Mouse (Mus musculus): ENCODE results near the gene Tmem164. TPM values are rescaled to one million over a fixed set of nuclear protein-coding genes. Genes with fewer than 3 reads are reported as not detected.

The Tmem164 gene
- polyA plus RNA-seq, 1 experiment from 2014 or later, result 36.4 TPM

DNA sequence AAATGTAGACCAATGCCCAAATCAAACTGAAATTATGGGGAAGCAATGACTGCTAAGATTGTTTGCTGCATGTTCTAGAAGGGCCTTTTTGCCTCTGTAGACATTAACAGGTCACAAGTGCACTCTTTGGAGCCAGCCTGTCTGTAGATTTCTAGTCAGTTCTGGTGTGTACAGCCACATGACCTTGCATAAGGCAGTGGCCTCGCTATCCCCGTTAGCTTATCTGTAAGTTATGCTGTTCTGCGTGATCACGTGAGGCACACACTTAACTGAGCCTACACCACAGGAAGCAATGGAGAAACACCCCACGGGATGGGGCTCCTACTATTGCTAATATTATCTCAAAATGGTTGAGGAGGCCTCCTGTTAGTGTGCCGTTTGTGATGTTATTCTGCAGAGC, 97.4 kb downstream of the Tmem164 start:
- H3K4me1 ChIP-seq (ENCODE audit: control insufficient read depth, insufficient read depth, low read length), result no peaks in the 10 kb centered on the region
- H3K9ac ChIP-seq (ENCODE audit: low read length), result no peak overlapping the region
- H3K4me3 ChIP-seq (ENCODE audit: low read depth, low read length), result no peak overlapping the region
- no peaks in the 10 kb centered on the region; the same call in 1 of the 2 replicates for H3K36me3 ChIP-seq (ENCODE audit: control insufficient read depth, insufficient read depth, low read length)
- no peaks in the 10 kb centered on the region for H3K9me3 ChIP-seq (ENCODE audit: control insufficient read depth, low read length)
- no peak overlapping the region for H3K4me2 ChIP-seq (ENCODE audit: low read depth, severe bottlenecking)
- 84% methylated on average over 6 of the region's 6 CpGs for WGBS
- peaks cover 9% of the 10 kb centered on the region; the same call in 1 of the 2 replicates for H3K27me3 ChIP-seq (ENCODE audit: control insufficient read depth, insufficient read depth, low read length)
- no peak for ATAC-seq (ENCODE audit: insufficient number of reproducible peaks, low FRiP score, low TSS enrichment, low read depth)
- DNase-seq (ENCODE audit: low spot score), result no peak
- no peak overlapping the region for H3K27ac ChIP-seq (replicated peaks; ENCODE audit: low read depth, low read length)

DNA sequence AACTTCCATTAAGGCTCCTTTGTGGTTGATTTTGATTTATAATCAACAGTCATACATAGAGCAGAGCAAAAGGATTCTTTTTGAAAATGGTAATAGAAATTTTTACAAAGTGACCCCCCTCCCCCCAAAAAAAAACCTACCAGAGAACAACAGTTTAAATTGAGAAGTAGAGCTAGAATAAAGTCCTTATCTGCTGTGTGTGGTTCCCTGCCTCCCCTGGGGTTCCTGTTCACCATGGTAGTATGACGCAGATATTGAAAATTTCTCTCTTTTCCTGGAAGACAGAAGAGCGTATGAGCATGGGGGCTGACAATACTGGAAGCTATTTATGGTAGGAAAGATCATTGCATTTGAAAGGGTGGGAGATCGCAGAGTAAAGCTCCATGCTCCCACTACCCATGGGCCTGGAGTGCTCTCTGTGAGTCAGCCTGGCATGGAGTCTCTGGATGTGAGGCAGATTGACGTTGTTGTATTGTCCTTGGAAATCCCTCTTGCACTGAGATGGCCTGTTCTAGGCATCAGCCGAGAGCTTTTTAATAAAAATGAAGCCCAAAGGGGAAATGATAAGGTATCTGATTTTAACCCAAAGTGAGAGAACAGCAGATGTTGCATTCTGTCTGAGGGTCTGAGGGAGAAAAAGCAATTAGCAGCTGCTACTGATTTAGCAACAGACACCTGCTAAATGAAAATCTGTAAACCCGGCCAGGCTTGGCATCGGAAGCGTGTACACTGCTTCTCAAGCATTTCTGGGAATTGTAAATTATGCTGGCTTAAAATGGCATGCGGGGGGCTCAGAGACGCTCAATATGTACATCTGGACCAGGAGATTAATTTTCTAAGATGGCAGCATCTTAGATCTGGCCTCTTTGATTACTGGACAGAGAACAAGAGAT, 105.2 kb downstream of the Tmem164 start:
- Histone ChIP-seq H3K36me3 (ENCODE audit: control insufficient read depth, insufficient read depth, low read length) (no peaks in the 10 kb centered on the region), H3K4me3 (ENCODE audit: low read depth, low read length) (no peak overlapping the region), H3K4me1 (ENCODE audit: control insufficient read depth, insufficient read depth, low read length) (no peaks in the 10 kb centered on the region), H3K9ac (ENCODE audit: low read length) (no peak overlapping the region), H3K4me2 (ENCODE audit: low read depth, severe bottlenecking) (no peak overlapping the region), H3K27ac (replicated peaks; ENCODE audit: low read depth, low read length) (no peak overlapping the region), H3K9me3 (ENCODE audit: control insufficient read depth, low read length) (no peaks in the 10 kb centered on the region), H3K27me3 (ENCODE audit: control insufficient read depth, insufficient read depth, low read length) (peaks cover 2% of the 10 kb centered on the region; the same call in 1 of the 2 replicates)
- no peak for DNase-seq (ENCODE audit: low spot score)
- WGBS, result 93% methylated on average over 10 of the region's 10 CpGs
- no peak for ATAC-seq (ENCODE audit: insufficient number of reproducible peaks, low FRiP score, low TSS enrichment, low read depth)

DNA sequence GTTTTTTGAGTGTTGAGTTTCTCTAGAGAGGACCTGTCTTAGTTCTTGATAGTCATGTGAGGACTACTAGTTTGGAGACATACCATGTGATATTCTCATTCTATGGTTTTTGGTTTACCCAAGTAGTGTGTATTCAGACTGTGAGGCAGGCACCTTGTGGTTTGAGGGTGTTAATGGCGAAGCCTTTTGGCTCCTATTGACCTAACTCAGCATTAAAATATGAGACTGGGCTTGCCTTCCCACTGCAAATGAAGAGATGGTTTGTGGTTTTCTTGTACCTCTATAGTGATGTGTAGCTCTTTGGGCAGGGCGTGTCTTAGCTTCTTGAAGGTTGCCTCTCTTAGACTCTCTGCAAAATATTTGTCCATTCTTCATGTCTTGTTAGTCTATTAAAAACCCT, 111.0 kb downstream of the Tmem164 start:
- DNase-seq (ENCODE audit: low spot score) (no peak), ATAC-seq (ENCODE audit: insufficient number of reproducible peaks, low FRiP score, low TSS enrichment, low read depth) (no peak)
- peaks cover 2% of the 10 kb centered on the region; the same call in 1 of the 2 replicates for H3K27me3 ChIP-seq (ENCODE audit: control insufficient read depth, insufficient read depth, low read length)
- 89% methylated on average over 2 of the region's 2 CpGs for whole genome bisulfite sequencing
- no peaks in the 10 kb centered on the region for H3K9me3 ChIP-seq (ENCODE audit: control insufficient read depth, low read length)
- H3K4me1 ChIP-seq (ENCODE audit: control insufficient read depth, insufficient read depth, low read length), result no peaks in the 10 kb centered on the region
- H3K27ac ChIP-seq (replicated peaks; ENCODE audit: low read depth, low read length), result no peak overlapping the region
- no peak overlapping the region for H3K9ac ChIP-seq (ENCODE audit: low read length)
- no peak overlapping the region for H3K4me3 ChIP-seq (ENCODE audit: low read depth, low read length)
- no peak overlapping the region for H3K4me2 ChIP-seq (ENCODE audit: low read depth, severe bottlenecking)
- H3K36me3 ChIP-seq (ENCODE audit: control insufficient read depth, insufficient read depth, low read length), result no peaks in the 10 kb centered on the region

DNA sequence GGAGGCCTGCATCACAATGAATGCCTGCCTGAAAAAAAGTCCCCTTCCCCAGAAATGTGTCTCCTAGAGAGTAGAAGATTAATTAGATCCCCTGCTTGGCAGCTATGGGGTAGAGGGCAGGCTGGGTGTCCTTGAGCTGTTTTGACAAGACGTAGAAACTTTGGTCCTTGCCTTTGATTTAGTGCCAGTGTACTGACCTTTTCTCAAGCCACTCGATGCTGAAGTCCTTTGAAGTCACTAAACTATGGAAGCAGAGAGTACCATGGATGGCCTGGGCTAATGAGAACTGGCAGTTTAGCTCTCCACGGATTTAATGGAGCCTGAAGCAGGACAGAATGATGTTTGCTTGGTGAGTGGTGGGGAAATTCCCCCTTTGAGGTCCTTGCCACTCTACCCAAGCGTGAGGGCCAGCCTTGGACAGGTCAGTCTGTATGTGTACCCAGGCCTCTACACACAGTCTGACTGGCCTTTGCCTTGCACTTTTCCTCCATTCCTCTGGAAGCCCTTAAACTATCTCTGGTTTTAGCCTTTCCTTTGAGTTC, 112.9 kb downstream of the Tmem164 start:
- Histone ChIP-seq H3K9me3 (ENCODE audit: control insufficient read depth, low read length) (no peaks in the 10 kb centered on the region), H3K9ac (ENCODE audit: low read length) (no peak overlapping the region), H3K27ac (replicated peaks; ENCODE audit: low read depth, low read length) (no peak overlapping the region), H3K27me3 (ENCODE audit: control insufficient read depth, insufficient read depth, low read length) (0 out of 2 replicates have a peak, but pooled peaks cover 2% of the 10 kb centered on the region), H3K4me1 (ENCODE audit: control insufficient read depth, insufficient read depth, low read length) (no peaks in the 10 kb centered on the region), H3K4me3 (ENCODE audit: low read depth, low read length) (no peak overlapping the region), H3K36me3 (ENCODE audit: control insufficient read depth, insufficient read depth, low read length) (no peaks in the 10 kb centered on the region), H3K4me2 (ENCODE audit: low read depth, severe bottlenecking) (no peak overlapping the region)
- ATAC-seq (ENCODE audit: insufficient number of reproducible peaks, low FRiP score, low TSS enrichment, low read depth), result no peak
- no peak for DNase-seq (ENCODE audit: low spot score)
- WGBS, result 40% methylated on average over 4 of the region's 4 CpGs

DNA sequence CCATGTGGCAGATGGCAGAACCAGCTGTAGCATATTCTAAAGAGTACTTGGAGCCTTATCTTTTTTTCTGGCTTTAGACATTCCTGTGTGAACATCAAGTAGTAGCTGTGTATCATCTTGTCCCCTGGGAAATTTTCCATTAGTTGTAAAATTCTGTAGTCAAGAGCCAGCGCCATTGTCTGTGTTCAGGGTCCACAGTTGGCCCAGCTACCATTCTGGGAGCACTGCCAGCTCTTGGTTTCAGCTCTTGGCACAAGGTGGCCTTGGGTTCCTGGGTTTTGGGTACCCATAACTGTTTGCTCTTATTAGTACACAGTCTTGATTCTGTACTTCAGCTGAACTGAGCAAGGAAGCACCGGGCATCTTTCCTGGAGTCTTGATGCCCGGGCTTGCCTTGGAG, 123.4 kb downstream of the Tmem164 start:
- no peaks in the 10 kb centered on the region for H3K36me3 ChIP-seq (ENCODE audit: control insufficient read depth, insufficient read depth, low read length)
- ATAC-seq (ENCODE audit: insufficient number of reproducible peaks, low FRiP score, low TSS enrichment, low read depth) (no peak), DNase-seq (ENCODE audit: low spot score) (no peak)
- 95% methylated on average over 3 of the region's 3 CpGs for WGBS
- H3K9ac ChIP-seq (ENCODE audit: low read length), result no peak overlapping the region
- no peaks in the 10 kb centered on the region for H3K9me3 ChIP-seq (ENCODE audit: control insufficient read depth, low read length)
- H3K27ac ChIP-seq (replicated peaks; ENCODE audit: low read depth, low read length), result no peak overlapping the region
- no peak overlapping the region for H3K4me3 ChIP-seq (ENCODE audit: low read depth, low read length)
- no peak overlapping the region for H3K4me2 ChIP-seq (ENCODE audit: low read depth, severe bottlenecking)
- peaks cover 3% of the 10 kb centered on the region; the same call in 1 of the 2 replicates for H3K27me3 ChIP-seq (ENCODE audit: control insufficient read depth, insufficient read depth, low read length)
- H3K4me1 ChIP-seq (ENCODE audit: control insufficient read depth, insufficient read depth, low read length), result no peaks in the 10 kb centered on the region

DNA sequence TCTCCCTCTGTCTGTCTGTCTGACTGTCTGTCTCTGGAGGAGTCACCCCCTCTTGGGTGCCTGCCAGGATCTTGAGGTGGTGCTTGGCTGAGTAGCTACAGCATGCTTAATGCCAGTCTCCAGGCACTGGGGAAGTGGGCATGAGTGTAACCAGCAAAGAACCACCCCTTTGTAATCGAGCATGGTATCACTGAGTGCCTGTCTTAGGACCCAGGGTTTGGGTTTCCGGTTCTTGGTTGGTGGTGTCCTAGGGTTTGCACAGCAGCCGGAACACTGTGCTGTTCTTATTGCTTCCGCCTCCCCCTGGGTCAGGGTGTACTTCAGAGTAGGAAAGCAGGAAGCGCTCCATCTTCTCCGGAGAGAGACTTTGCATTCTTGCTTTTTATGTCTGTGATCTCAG, 124.9 kb downstream of the Tmem164 start:
- no peak for DNase-seq (ENCODE audit: low spot score)
- H3K4me3 ChIP-seq (ENCODE audit: low read depth, low read length), result no peak overlapping the region
- no peak overlapping the region for H3K4me2 ChIP-seq (ENCODE audit: low read depth, severe bottlenecking)
- WGBS, result 72% methylated on average over 6 of the region's 6 CpGs
- no peak overlapping the region for H3K27ac ChIP-seq (replicated peaks; ENCODE audit: low read depth, low read length)
- H3K36me3 ChIP-seq (ENCODE audit: control insufficient read depth, insufficient read depth, low read length), result no peaks in the 10 kb centered on the region
- no peaks in the 10 kb centered on the region for H3K9me3 ChIP-seq (ENCODE audit: control insufficient read depth, low read length)
- H3K4me1 ChIP-seq (ENCODE audit: control insufficient read depth, insufficient read depth, low read length), result no peaks in the 10 kb centered on the region
- ATAC-seq (ENCODE audit: insufficient number of reproducible peaks, low FRiP score, low TSS enrichment, low read depth), result no peak
- peaks cover 3% of the 10 kb centered on the region; the same call in 1 of the 2 replicates for H3K27me3 ChIP-seq (ENCODE audit: control insufficient read depth, insufficient read depth, low read length)
- H3K9ac ChIP-seq (ENCODE audit: low read length), result no peak overlapping the region

DNA sequence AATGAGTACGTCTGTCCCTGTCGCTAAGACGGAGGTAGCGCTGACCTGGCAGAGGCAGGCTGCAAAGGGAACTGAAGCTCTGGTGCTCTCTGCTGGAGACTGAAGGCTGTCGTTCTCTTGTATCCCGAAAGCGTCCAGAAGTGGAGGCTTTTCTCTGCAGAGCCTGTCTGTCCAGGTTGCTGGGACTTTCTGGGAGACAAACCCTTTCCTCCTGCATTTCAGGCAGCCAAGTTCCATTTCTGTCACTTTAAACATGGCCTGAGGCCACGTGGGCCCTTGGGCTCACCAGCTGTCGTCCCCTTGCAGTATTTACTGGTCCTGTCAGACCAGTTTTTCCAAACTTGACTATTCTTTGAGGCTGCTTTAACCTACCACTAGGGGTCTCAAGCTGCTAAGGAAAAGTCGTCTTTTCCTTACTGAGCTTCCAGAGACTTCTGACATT, 125.4 kb downstream of the Tmem164 start:
- Histone ChIP-seq H3K4me2 (ENCODE audit: low read depth, severe bottlenecking) (no peak overlapping the region), H3K4me1 (ENCODE audit: control insufficient read depth, insufficient read depth, low read length) (no peaks in the 10 kb centered on the region), H3K27ac (replicated peaks; ENCODE audit: low read depth, low read length) (no peak overlapping the region), H3K9ac (ENCODE audit: low read length) (no peak overlapping the region), H3K27me3 (ENCODE audit: control insufficient read depth, insufficient read depth, low read length) (peaks cover 3% of the 10 kb centered on the region; the same call in 1 of the 2 replicates), H3K9me3 (ENCODE audit: control insufficient read depth, low read length) (no peaks in the 10 kb centered on the region), H3K4me3 (ENCODE audit: low read depth, low read length) (no peak overlapping the region), H3K36me3 (ENCODE audit: control insufficient read depth, insufficient read depth, low read length) (no peaks in the 10 kb centered on the region)
- DNase-seq (ENCODE audit: low spot score) (no peak), ATAC-seq (ENCODE audit: insufficient number of reproducible peaks, low FRiP score, low TSS enrichment, low read depth) (no peak)
- 41% methylated on average over 9 of the region's 10 CpGs for WGBS

DNA sequence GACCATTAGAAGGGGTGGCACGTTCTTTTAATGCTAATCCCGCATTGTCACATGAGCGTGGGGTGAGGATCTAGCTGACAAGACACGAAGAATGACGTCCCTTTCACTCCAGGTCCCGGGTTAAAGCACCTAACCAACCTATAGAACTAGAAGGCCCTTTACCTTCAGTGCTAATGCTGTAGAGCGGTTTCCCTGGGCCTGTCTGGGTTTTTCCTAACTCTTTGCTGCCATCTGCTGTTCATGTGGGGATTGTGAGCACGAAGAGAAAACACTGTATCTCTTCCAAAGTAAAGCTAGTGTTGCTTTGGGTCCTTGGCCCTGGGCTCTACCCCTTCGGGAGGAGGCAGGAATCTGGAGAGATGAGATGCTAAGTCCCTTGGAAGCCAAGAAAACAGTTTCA, 127.2 kb downstream of the Tmem164 start:
- no peaks in the 10 kb centered on the region for H3K4me1 ChIP-seq (ENCODE audit: control insufficient read depth, insufficient read depth, low read length)
- H3K4me3 ChIP-seq (ENCODE audit: low read depth, low read length), result no peak overlapping the region
- H3K9ac ChIP-seq (ENCODE audit: low read length), result no peak overlapping the region
- ATAC-seq (ENCODE audit: insufficient number of reproducible peaks, low FRiP score, low TSS enrichment, low read depth) (no peak), DNase-seq (ENCODE audit: low spot score) (peak; percentile 59)
- no peaks in the 10 kb centered on the region for H3K36me3 ChIP-seq (ENCODE audit: control insufficient read depth, insufficient read depth, low read length)
- H3K9me3 ChIP-seq (ENCODE audit: control insufficient read depth, low read length), result no peaks in the 10 kb centered on the region
- H3K27me3 ChIP-seq (ENCODE audit: control insufficient read depth, insufficient read depth, low read length), result peaks cover 3% of the 10 kb centered on the region; the same call in 1 of the 2 replicates
- 45% methylated on average over 9 of the region's 9 CpGs for WGBS
- no peak overlapping the region for H3K27ac ChIP-seq (replicated peaks; ENCODE audit: low read depth, low read length)
- H3K4me2 ChIP-seq (ENCODE audit: low read depth, severe bottlenecking), result no peak overlapping the region

Data from limb, embryonic 11.5 days (tissue).